In genomic region chr7:99853350-99853749, GRCm38 (mm10) we compare ENCODE assay signal across 20 mouse cellular contexts. TPM values are rescaled to one million over a fixed set of nuclear protein-coding genes. Genes with fewer than 3 reads are reported as not detected.
A peak's percentile ranks its signal among the peaks of the same experiment; 100 is the strongest.
DNase-seq lines count a peak whose midpoint lies in the region; ATAC-seq and TF ChIP-seq lines count a peak whose summit lies in the region.
"Had no signal": no experiment of that assay in that cellular context is flagged by ENCODE, and none has a peak within 500 bp of the region (broad histone marks: within the 10 kb centered on the region; RNA-seq: fewer than 3 reads in every experiment).

No protein-coding gene starts in this region.

- H3K9ac ChIP-seq in midbrain, postnatal 0 days (replicated peaks; ENCODE audit: low read length, poor library complexity, severe bottlenecking) = no peak overlapping the region
- no peak overlapping the region for H3K9ac ChIP-seq in midbrain, embryonic 14.5 days (replicated peaks; ENCODE audit: low read length)
- H3K9ac ChIP-seq: forebrain, embryonic 12.5 days; midbrain, embryonic 13.5 days had no signal

- no peak overlapping the region for H3K4me2 ChIP-seq in midbrain, postnatal 0 days (ENCODE audit: low read depth, low read length, poor library complexity, severe bottlenecking)
- no peak overlapping the region for H3K4me2 ChIP-seq in midbrain, embryonic 14.5 days (ENCODE audit: low read length)
- H3K4me2 ChIP-seq: forebrain, embryonic 12.5 days; heart, embryonic 11.5 days; midbrain, embryonic 13.5 days had no signal

- peaks cover 9% of the 10 kb centered on the region for H3K4me1 ChIP-seq in kidney, adult 2 months (ENCODE audit: control insufficient read depth, insufficient read depth, low read length)
- H3K4me1 ChIP-seq in midbrain, postnatal 0 days (ENCODE audit: insufficient read depth, low read length) = peaks cover 8% of the 10 kb centered on the region; the same call in 1 of the 2 replicates
- peaks cover 11% of the 10 kb centered on the region for H3K4me1 ChIP-seq in midbrain, embryonic 14.5 days (ENCODE audit: control insufficient read depth, insufficient read depth, low read length)

- H3K27me3 ChIP-seq in kidney, adult 2 months (replicated peaks; ENCODE audit: control insufficient read depth, insufficient read depth, low read length) = no peaks in the 10 kb centered on the region
- H3K27me3 ChIP-seq in midbrain, postnatal 0 days (ENCODE audit: insufficient read depth, low read length) = no peaks in the 10 kb centered on the region
- H3K27me3 ChIP-seq in midbrain, embryonic 14.5 days (ENCODE audit: control insufficient read depth, insufficient read depth, low read length) = no peaks in the 10 kb centered on the region
- H3K27me3 ChIP-seq: forebrain, embryonic 12.5 days; midbrain, embryonic 13.5 days had no signal

- TF ChIP-seq CTCF in kidney, adult 2 months (conservative IDR thresholded peaks at IDR 0.05; ENCODE audit: insufficient read depth, insufficient read length, low read depth, low read length) = peak; percentile 28; the same call in 1 of the 2 replicates
- TF ChIP-seq CTCF in midbrain, postnatal 0 days (IDR thresholded peaks at IDR 0.05) = peak; percentile 42; the same call in 1 of the 2 replicates

- no peak overlapping the region for H3K4me3 ChIP-seq in kidney, adult 2 months (ENCODE audit: insufficient read depth, low read depth, low read length)
- no peak overlapping the region for H3K4me3 ChIP-seq in midbrain, postnatal 0 days (ENCODE audit: low read depth, low read length)
- H3K4me3 ChIP-seq in midbrain, embryonic 14.5 days (replicated peaks; ENCODE audit: low read depth, low read length) = no peak overlapping the region
- H3K4me3 ChIP-seq: forebrain, embryonic 12.5 days; midbrain, embryonic 13.5 days had no signal

- no peak for TF ChIP-seq POLR2A in kidney, adult 2 months (IDR thresholded peaks at IDR 0.05; ENCODE audit: low read depth, low read length)

- no peak for ATAC-seq in midbrain, postnatal 0 days (ENCODE audit: low FRiP score)
- no peak for ATAC-seq in midbrain, embryonic 14.5 days (ENCODE audit: low FRiP score, low TSS enrichment)
- ATAC-seq in erythroblast, adult 5-6 weeks (replicated peaks; ENCODE audit: low FRiP score, poor library complexity, severe bottlenecking) = no peak
- ATAC-seq: hindbrain, embryonic 16.5 days; midbrain, embryonic 13.5 days had no signal

- DNase-seq in adrenal gland, adult 2 months = peak; percentile 23
- no peak for DNase-seq in adrenal gland, postnatal 25 days
- DNase-seq in kidney, adult 2 months = no peak
- no peak for DNase-seq in kidney, adult 11 months
- no peak for DNase-seq in midbrain, postnatal 0 days (ENCODE audit: low spot score)
- no peak for DNase-seq in midbrain, embryonic 14.5 days
- DNase-seq in heart, postnatal 36 days = no peak
- DNase-seq: cerebellum, adult 9-10 months; gastrocnemius, postnatal 36 days; kidney, adult 9 months; layer of hippocampus, postnatal 36 days; lung, adult 18-20 months; retina, postnatal 1 day; thymus, postnatal 4 days had no signal

- H3K36me3 ChIP-seq in kidney, adult 2 months (ENCODE audit: control insufficient read depth, insufficient read depth, low read length) = peaks cover 4% of the 10 kb centered on the region; the same call in 1 of the 2 replicates
- peaks cover 7% of the 10 kb centered on the region; the same call in 1 of the 2 replicates for H3K36me3 ChIP-seq in midbrain, postnatal 0 days (ENCODE audit: insufficient read depth, low read length)
- peaks cover 23% of the 10 kb centered on the region for H3K36me3 ChIP-seq in midbrain, embryonic 14.5 days (ENCODE audit: control insufficient read depth, insufficient read depth, low read length)

- intact Hi-C loops in heart, postnatal 36 days (cut with DNase I) = no loop called here

- 59% methylated on average over 7 of the region's 7 CpGs for WGBS in kidney, adult 2 months
- 87% methylated on average over 7 of the region's 7 CpGs for WGBS in midbrain, postnatal 0 days
- 90% methylated on average over 7 of the region's 7 CpGs for WGBS in midbrain, embryonic 14.5 days

- no peaks in the 10 kb centered on the region for H3K9me3 ChIP-seq in midbrain, postnatal 0 days (ENCODE audit: low read length)
- H3K9me3 ChIP-seq in midbrain, embryonic 14.5 days (ENCODE audit: control insufficient read depth, low read length) = no peaks in the 10 kb centered on the region
- H3K9me3 ChIP-seq: forebrain, embryonic 12.5 days; midbrain, embryonic 13.5 days had no signal

- no peak overlapping the region for H3K27ac ChIP-seq in kidney, adult 2 months (ENCODE audit: insufficient read depth, low read depth, low read length)
- H3K27ac ChIP-seq in midbrain, postnatal 0 days (ENCODE audit: low read depth, low read length) = no peak overlapping the region
- no peak overlapping the region for H3K27ac ChIP-seq in midbrain, embryonic 14.5 days (replicated peaks; ENCODE audit: low read depth, low read length)
- H3K27ac ChIP-seq: forebrain, embryonic 12.5 days; midbrain, embryonic 13.5 days had no signal

RNA-seq across cellular contexts. Expression of gene Xrra1, which starts 5.6 kb away (rescaled TPM):
- total RNA-seq in adrenal gland, adult 2 months (2021) = 10 to 100 TPM in 1 of 2 experiments, under 1 TPM in 1; 0.41 to 10.0 TPM
- 38.1 and 64.4 TPM in 2 replicates for polyA plus RNA-seq in adrenal gland, adult 2 months (2012; rRNA removed)
- 2.9 and 6.4 TPM in 2 replicates for total RNA-seq in adrenal gland, postnatal 25 days (2021)
- polyA plus RNA-seq in kidney, adult 2 months (2012; rRNA removed) = 0.22 and 0.24 TPM in 2 replicates
- total RNA-seq in midbrain, postnatal 0 days (2014; rRNA removed) = 1.6 and 2.4 TPM in 2 replicates
- 1.9 and 2.1 TPM in 2 replicates for polyA plus RNA-seq in midbrain, postnatal 0 days (2015; fragmentation: Nextera tagmentation; extraction: Ambion mirVana)
- 1.0 and 1.2 TPM in 2 replicates for polyA plus RNA-seq in midbrain, embryonic 14.5 days (2014; fragmentation: Nextera tagmentation; extraction: Ambion mirVana)
- total RNA-seq in erythroblast, adult 5-6 weeks (2015; ENCODE audit: low replicate concordance) = not detected in 2 replicates
- not detected in 2 replicates for total RNA-seq in erythroblast, adult 5-6 weeks (2017; ENCODE audit: low replicate concordance)
- not detected for total RNA-seq in heart, postnatal 36 days (2021)
- total RNA-seq: heart, postnatal 25 days had no signal

RNA-seq across cellular contexts. Expression of gene Spcs2, which starts 9.9 kb away (rescaled TPM):
- total RNA-seq in adrenal gland, adult 2 months (2021) = 100 to 1,000 TPM; 150 to 186 TPM
- 10.0 and 13.1 TPM in 2 replicates for polyA plus RNA-seq in adrenal gland, adult 2 months (2012; rRNA removed)
- 156 and 170 TPM in 2 replicates for total RNA-seq in adrenal gland, postnatal 25 days (2021)
- 26.8 and 39.7 TPM in 2 replicates for polyA plus RNA-seq in kidney, adult 2 months (2012; rRNA removed)
- total RNA-seq in midbrain, postnatal 0 days (2014; rRNA removed) = 119 and 136 TPM in 2 replicates
- 251 and 264 TPM in 2 replicates for polyA plus RNA-seq in midbrain, postnatal 0 days (2015; fragmentation: Nextera tagmentation; extraction: Ambion mirVana)
- polyA plus RNA-seq in midbrain, embryonic 14.5 days (2014; fragmentation: Nextera tagmentation; extraction: Ambion mirVana) = 285 and 286 TPM in 2 replicates
- 58.4 and 63.5 TPM in 2 replicates for total RNA-seq in erythroblast, adult 5-6 weeks (2015; ENCODE audit: low replicate concordance)
- 51.9 and 60.6 TPM in 2 replicates for total RNA-seq in erythroblast, adult 5-6 weeks (2017; ENCODE audit: low replicate concordance)
- total RNA-seq in heart, postnatal 36 days (2021) = 10 to 100 TPM; 48.0 to 50.4 TPM

RNA-seq across cellular contexts. Expression of gene Neu3, which starts 25.1 kb away (rescaled TPM):
- 1 to 10 TPM; 1.8 to 2.7 TPM for total RNA-seq in adrenal gland, adult 2 months (2021)
- 1.4 TPM in 2 replicates for polyA plus RNA-seq in adrenal gland, adult 2 months (2012; rRNA removed)
- 1.6 and 2.7 TPM in 2 replicates for total RNA-seq in adrenal gland, postnatal 25 days (2021)
- 1.9 and 2.2 TPM in 2 replicates for polyA plus RNA-seq in kidney, adult 2 months (2012; rRNA removed)
- 1.8 and 4.3 TPM in 2 replicates for total RNA-seq in midbrain, postnatal 0 days (2014; rRNA removed)
- 1.8 TPM in 2 replicates for polyA plus RNA-seq in midbrain, postnatal 0 days (2015; fragmentation: Nextera tagmentation; extraction: Ambion mirVana)
- 1.7 and 1.8 TPM in 2 replicates for polyA plus RNA-seq in midbrain, embryonic 14.5 days (2014; fragmentation: Nextera tagmentation; extraction: Ambion mirVana)
- 3.8 and 6.5 TPM in 2 replicates for total RNA-seq in erythroblast, adult 5-6 weeks (2015; ENCODE audit: low replicate concordance)
- total RNA-seq in erythroblast, adult 5-6 weeks (2017; ENCODE audit: low replicate concordance) = 11.9 and 12.8 TPM in 2 replicates
- 1 to 10 TPM; 3.8 to 4.9 TPM for total RNA-seq in heart, postnatal 36 days (2021)
